ENCODE assay signal across 20 mouse cellular contexts in the genomic region with DNA sequence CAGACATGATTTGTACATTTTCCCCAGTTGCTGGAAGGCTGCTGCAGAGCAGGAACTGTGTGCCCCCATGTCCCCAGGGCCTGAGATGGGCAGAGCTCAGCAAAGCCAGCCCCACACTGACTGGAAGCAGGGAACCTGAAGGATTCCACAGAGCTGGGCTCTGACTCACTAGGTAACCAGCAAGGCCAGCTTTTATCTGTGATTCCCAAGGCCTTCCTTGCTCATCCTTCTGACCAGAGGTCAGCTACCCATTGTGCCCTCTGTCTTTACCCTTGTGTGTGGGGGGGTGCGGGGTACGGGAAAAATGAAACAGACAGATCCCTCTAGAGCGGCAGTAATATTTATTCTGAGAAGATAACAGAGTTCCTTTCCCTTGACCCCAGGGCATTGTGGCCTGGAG. TPM values are rescaled to one million over a fixed set of nuclear protein-coding genes. Genes with fewer than 3 reads are reported as not detected.
DNase-seq lines count a peak whose midpoint lies in the region; ATAC-seq and TF ChIP-seq lines count a peak whose summit lies in the region.
"Had no signal": no experiment of that assay in that cellular context is flagged by ENCODE, and none has a peak within 500 bp of the region (broad histone marks: within the 10 kb centered on the region; RNA-seq: fewer than 3 reads in every experiment).

No protein-coding gene starts in this region.

- no peak for TF ChIP-seq EP300 in stomach, postnatal 0 days (optimal IDR thresholded peaks at IDR 0.05)

- TF ChIP-seq CTCF in stomach, postnatal 0 days (IDR thresholded peaks at IDR 0.05; ENCODE audit: low read depth): no peak

- no peak overlapping the region for H3K4me2 ChIP-seq in hindbrain, embryonic 13.5 days
- H3K4me2 ChIP-seq in hindbrain, embryonic 11.5 days (replicated peaks; ENCODE audit: low read depth, low read length): no peak overlapping the region
- H3K4me2 ChIP-seq in stomach, embryonic 16.5 days (ENCODE audit: low read depth, low read length): no peak overlapping the region
- H3K4me2 ChIP-seq in stomach, postnatal 0 days (replicated peaks; ENCODE audit: low read depth): no peak overlapping the region

- DNase-seq in hindbrain, embryonic 11.5 days (ENCODE audit: low spot score): no peak
- no peak for DNase-seq in stomach, postnatal 0 days (ENCODE audit: low spot score)
- DNase-seq in adrenal gland, postnatal 36 days: peak; percentile 72 to 80
- no peak for DNase-seq in lung, postnatal 14 days
- DNase-seq in cerebellum, adult 11-12 months: no peak
- no peak for DNase-seq in left cerebral cortex, adult 9 months (ENCODE audit: low spot score in 2 of 2)
- DNase-seq: cerebellum, adult 18-20 months; gastrocnemius, postnatal 25 days; heart, adult 2 months; kidney, adult 11 months; kidney, postnatal 14 days; liver, embryonic 13.5 days; thymus, postnatal 4 days had no signal

- no peak for ATAC-seq in hindbrain, embryonic 13.5 days (ENCODE audit: low FRiP score)
- no peak for ATAC-seq in hindbrain, embryonic 11.5 days (ENCODE audit: low FRiP score)
- no peak for ATAC-seq in stomach, embryonic 16.5 days (ENCODE audit: insufficient read depth, low FRiP score)
- no peak for ATAC-seq in stomach, postnatal 0 days (ENCODE audit: low FRiP score, low TSS enrichment)

- 72% methylated on average over 3 of the region's 3 CpGs for WGBS in hindbrain, embryonic 13.5 days
- WGBS in hindbrain, embryonic 11.5 days: 88% methylated on average over 3 of the region's 3 CpGs
- 50% methylated on average over 3 of the region's 3 CpGs for WGBS in stomach, embryonic 16.5 days
- WGBS in stomach, postnatal 0 days: 61% methylated on average over 3 of the region's 3 CpGs

- no peak overlapping the region for H3K4me3 ChIP-seq in hindbrain, embryonic 13.5 days
- no peak overlapping the region for H3K4me3 ChIP-seq in hindbrain, embryonic 11.5 days (ENCODE audit: low read depth, low read length)
- H3K4me3 ChIP-seq in stomach, embryonic 16.5 days (replicated peaks; ENCODE audit: low read length): no peak overlapping the region
- H3K4me3 ChIP-seq in stomach, postnatal 0 days (ENCODE audit: low read depth, low read length): no peak overlapping the region
- H3K4me3 ChIP-seq: heart, adult 2 months; liver, embryonic 13.5 days; midbrain, embryonic 15.5 days; myocyte had no signal

- H3K27ac ChIP-seq in hindbrain, embryonic 13.5 days: no peak overlapping the region
- H3K27ac ChIP-seq in hindbrain, embryonic 11.5 days (ENCODE audit: low read depth, low read length): no peak overlapping the region
- H3K27ac ChIP-seq in stomach, embryonic 16.5 days (ENCODE audit: low read length): 0 out of 2 replicates have a peak overlapping the region, but pooled peaks have one; percentile 20
- H3K27ac ChIP-seq in stomach, postnatal 0 days (replicated peaks): no peak overlapping the region
- H3K27ac ChIP-seq: embryonic facial prominence, embryonic 15.5 days; heart, adult 2 months; hindbrain, embryonic 12.5 days; liver, embryonic 13.5 days; lung, embryonic 15.5 days; midbrain, embryonic 15.5 days had no signal

- H3K9ac ChIP-seq in hindbrain, embryonic 13.5 days: 0 out of 2 replicates have a peak overlapping the region, but pooled peaks have one; percentile 35
- H3K9ac ChIP-seq in hindbrain, embryonic 11.5 days (ENCODE audit: low read depth, low read length): no peak overlapping the region
- H3K9ac ChIP-seq in stomach, embryonic 16.5 days (ENCODE audit: low read length): peak overlapping the region; percentile 63; the same call in 1 of the 2 replicates
- H3K9ac ChIP-seq in stomach, postnatal 0 days (ENCODE audit: low read length): no peak overlapping the region
- H3K9ac ChIP-seq: embryonic facial prominence, embryonic 15.5 days; lung, embryonic 15.5 days; midbrain, embryonic 15.5 days had no signal

- peaks cover 17% of the 10 kb centered on the region for H3K4me1 ChIP-seq in hindbrain, embryonic 13.5 days (replicated peaks)
- no peaks in the 10 kb centered on the region for H3K4me1 ChIP-seq in hindbrain, embryonic 11.5 days (replicated peaks; ENCODE audit: control insufficient read depth, insufficient read depth, low read length)
- H3K4me1 ChIP-seq in stomach, embryonic 16.5 days (ENCODE audit: control insufficient read depth, insufficient read depth, low read length): 0 out of 2 replicates have a peak, but pooled peaks cover 8% of the 10 kb centered on the region
- 0 out of 2 replicates have a peak, but pooled peaks cover 3% of the 10 kb centered on the region for H3K4me1 ChIP-seq in stomach, postnatal 0 days (replicated peaks; ENCODE audit: control insufficient read depth, insufficient read depth)

- H3K9me3 ChIP-seq in hindbrain, embryonic 13.5 days: no peaks in the 10 kb centered on the region
- H3K9me3 ChIP-seq in hindbrain, embryonic 11.5 days (ENCODE audit: control insufficient read depth, low read length): no peaks in the 10 kb centered on the region
- H3K9me3 ChIP-seq in stomach, embryonic 16.5 days (replicated peaks; ENCODE audit: control insufficient read depth, low read length): no peaks in the 10 kb centered on the region
- H3K9me3 ChIP-seq in stomach, postnatal 0 days (ENCODE audit: control insufficient read depth, low read length): no peaks in the 10 kb centered on the region
- H3K9me3 ChIP-seq: embryonic facial prominence, embryonic 15.5 days; hindbrain, embryonic 12.5 days; liver, embryonic 13.5 days; lung, embryonic 15.5 days; midbrain, embryonic 15.5 days had no signal

- peaks cover 24% of the 10 kb centered on the region for H3K36me3 ChIP-seq in hindbrain, embryonic 13.5 days
- H3K36me3 ChIP-seq in hindbrain, embryonic 11.5 days (ENCODE audit: control insufficient read depth, insufficient read depth, low read length): no peaks in the 10 kb centered on the region
- H3K36me3 ChIP-seq in stomach, embryonic 16.5 days (ENCODE audit: control insufficient read depth, insufficient read depth, low read length): no peaks in the 10 kb centered on the region
- 0 out of 2 replicates have a peak, but pooled peaks cover 2% of the 10 kb centered on the region for H3K36me3 ChIP-seq in stomach, postnatal 0 days (ENCODE audit: control insufficient read depth, insufficient read depth, low read length)
- H3K36me3 ChIP-seq: embryonic facial prominence, embryonic 15.5 days; hindbrain, embryonic 12.5 days; lung, embryonic 15.5 days had no signal

- 0 out of 2 replicates have a peak, but pooled peaks cover 5% of the 10 kb centered on the region for H3K27me3 ChIP-seq in hindbrain, embryonic 13.5 days
- H3K27me3 ChIP-seq in hindbrain, embryonic 11.5 days (ENCODE audit: control insufficient read depth, insufficient read depth, low read length): no peaks in the 10 kb centered on the region
- no peaks in the 10 kb centered on the region for H3K27me3 ChIP-seq in stomach, embryonic 16.5 days (ENCODE audit: control insufficient read depth, insufficient read depth, low read length)
- no peaks in the 10 kb centered on the region for H3K27me3 ChIP-seq in stomach, postnatal 0 days (ENCODE audit: control insufficient read depth, insufficient read depth, low read length)
- H3K27me3 ChIP-seq: embryonic facial prominence, embryonic 15.5 days; liver, embryonic 13.5 days; lung, embryonic 15.5 days; midbrain, embryonic 15.5 days had no signal

RNA-seq across cellular contexts. Expression of a gene that starts 1.9 kb away (rescaled TPM):
- 17.3 and 18.4 TPM in 2 replicates for polyA plus RNA-seq in hindbrain, embryonic 13.5 days (2015; fragmentation: Nextera tagmentation; extraction: Ambion mirVana)
- 10.7 and 15.2 TPM in 2 replicates for polyA plus RNA-seq in hindbrain, embryonic 11.5 days (2014; fragmentation: Nextera tagmentation; extraction: Ambion mirVana)
- polyA plus RNA-seq in stomach, embryonic 16.5 days (2015; fragmentation: Nextera tagmentation; extraction: Ambion mirVana): 10.9 and 11.4 TPM in 2 replicates
- polyA plus RNA-seq in stomach, postnatal 0 days (2015; fragmentation: Nextera tagmentation; extraction: Ambion mirVana): 2.1 and 2.4 TPM in 2 replicates
- total RNA-seq in adrenal gland, postnatal 36 days (2021): 100 to 1,000 TPM; 102 to 124 TPM

RNA-seq across cellular contexts. Expression of a gene that starts 24.1 kb away (rescaled TPM):
- 0.30 and 0.49 TPM in 2 replicates for polyA plus RNA-seq in hindbrain, embryonic 13.5 days (2015; fragmentation: Nextera tagmentation; extraction: Ambion mirVana)
- 0.24 and 0.25 TPM in 2 replicates for polyA plus RNA-seq in hindbrain, embryonic 11.5 days (2014; fragmentation: Nextera tagmentation; extraction: Ambion mirVana)
- polyA plus RNA-seq in stomach, embryonic 16.5 days (2015; fragmentation: Nextera tagmentation; extraction: Ambion mirVana): 2.1 and 2.5 TPM in 2 replicates
- 0.57 and 0.65 TPM in 2 replicates for polyA plus RNA-seq in stomach, postnatal 0 days (2015; fragmentation: Nextera tagmentation; extraction: Ambion mirVana)
- 1 to 10 TPM in 1 of 2 experiments, under 1 TPM in 1; 0.20 to 3.1 TPM for total RNA-seq in adrenal gland, postnatal 36 days (2021)

RNA-seq across cellular contexts. Expression of a gene that starts 56.8 kb away (rescaled TPM):
- 15.3 and 16.3 TPM in 2 replicates for polyA plus RNA-seq in hindbrain, embryonic 13.5 days (2015; fragmentation: Nextera tagmentation; extraction: Ambion mirVana)
- 4.8 and 5.3 TPM in 2 replicates for polyA plus RNA-seq in hindbrain, embryonic 11.5 days (2014; fragmentation: Nextera tagmentation; extraction: Ambion mirVana)
- polyA plus RNA-seq in stomach, embryonic 16.5 days (2015; fragmentation: Nextera tagmentation; extraction: Ambion mirVana): 24.5 and 34.3 TPM in 2 replicates
- 13.2 and 16.6 TPM in 2 replicates for polyA plus RNA-seq in stomach, postnatal 0 days (2015; fragmentation: Nextera tagmentation; extraction: Ambion mirVana)
- 1 to 10 TPM; 3.7 to 7.0 TPM for total RNA-seq in adrenal gland, postnatal 36 days (2021)

Comparison
In these comparisons a context has a peak if more than half of its experiments do, and no peak if none do; other contexts are left out.
1. H3K9ac ChIP-seq: peak in hindbrain, embryonic 13.5 days (single experiment) and stomach, embryonic 16.5 days (single experiment); none in hindbrain, embryonic 11.5 days (single experiment) and stomach, postnatal 0 days (single experiment).
2. DNase-seq: peak in adrenal gland, postnatal 36 days (2 of 2); none in hindbrain, embryonic 11.5 days (single experiment), stomach, postnatal 0 days (single experiment), lung, postnatal 14 days (single experiment), cerebellum, adult 11-12 months (single experiment) and left cerebral cortex, adult 9 months (0 of 2).